Mouse (Mus musculus) G1E (cell line): ENCODE measurements at regions not wholly inside any gene's neighbourhood (a gene's known extent, or its start where the extent isn't known, plus 50 kb on each side); places are given as distances from the start of the nearest gene placed in this dataset.

Experiments
- CTCF ChIP-seq: IDR thresholded peaks from 2 replicates; pipeline ENCODE4 v1.5.1; 2012; ENCODE audit warnings: low read depth, low read length, inconsistent platforms, mixed read lengths
- GATA1 ChIP-seq: IDR thresholded peaks from 2 replicates; pipeline ENCODE4 v1.6.1; 2012; ENCODE audit warnings: borderline replicate concordance, low read length, inconsistent platforms, mixed read lengths
- POLR2AphosphoS5 ChIP-seq: IDR thresholded peaks from 2 replicates; pipeline ENCODE4 v1.6.1; 2012; ENCODE audit warnings: low read depth, low read length, inconsistent platforms; ENCODE audit not compliant: insufficient replicate concordance
- TAL1 ChIP-seq: conservative IDR thresholded peaks from 2 replicates; pipeline ENCODE4 v1.6.1; 2012; ENCODE audit warnings: low read depth, low read length, inconsistent platforms, mixed read lengths

- TF ChIP-seq GATA1 (no peak), CTCF (no peak), TAL1 (no peak), POLR2AphosphoS5 (no peak)
These were observed 320.3 kb downstream of the Icos start for GRCm38 (mm10) chr1:61298064-61298463.
